Mouse (Mus musculus): ENCODE data around the gene Sugp1. TPM values are rescaled to one million over a fixed set of nuclear protein-coding genes. Genes with fewer than 3 reads are reported as not detected.
A peak's percentile ranks its signal among the peaks of the same experiment; 100 is the strongest.
"Not testable (repeated sequence)": the region's sequence is repeated elsewhere in the genome, so short reads cannot be mapped to it uniquely, and the experiment has no call there.

The Sugp1 gene
- polyA plus RNA-seq, 1 experiment from 2014 or later: 55.7 TPM

- 0 out of 2 replicates have a peak, but pooled peaks cover 6% of the 10 kb centered on the region for H3K4me1 ChIP-seq
- H3K9ac ChIP-seq: no peak overlapping the region
- WGBS: 47% methylated on average over 2 of the region's 2 CpGs
- H3K9me3 ChIP-seq: no peaks in the 10 kb centered on the region
- no peak for ATAC-seq (ENCODE audit: low FRiP score)
- no peak overlapping the region for H3K4me2 ChIP-seq
- no peaks in the 10 kb centered on the region for H3K27me3 ChIP-seq
- no peak overlapping the region for H3K4me3 ChIP-seq (replicated peaks)
- H3K36me3 ChIP-seq (replicated peaks): no peaks in the 10 kb centered on the region
- no peak overlapping the region for H3K27ac ChIP-seq
These were observed 37.4 kb upstream of the Sugp1 start for GRCm38 (mm10) chr8:70005178-70005577.

GRCm38 (mm10) chr8:70010796-70011195, 31.8 kb upstream of the Sugp1 start:
- not testable (repeated sequence) for H3K36me3 ChIP-seq (replicated peaks); H3K4me1 ChIP-seq; ATAC-seq (ENCODE audit: low FRiP score); H3K9ac ChIP-seq; H3K27ac ChIP-seq; H3K9me3 ChIP-seq; H3K4me2 ChIP-seq; H3K27me3 ChIP-seq; H3K4me3 ChIP-seq (replicated peaks)
- WGBS: 91% methylated on average over 14 of the region's 14 CpGs

GRCm38 (mm10) chr8:70012350-70012749, 30.3 kb upstream of the Sugp1 start:
- H3K36me3 ChIP-seq (replicated peaks): peaks cover 12% of the 10 kb centered on the region
- no peaks in the 10 kb centered on the region for H3K4me1 ChIP-seq
- no peak overlapping the region for H3K4me2 ChIP-seq
- H3K27me3 ChIP-seq: no peaks in the 10 kb centered on the region
- WGBS: 77% methylated on average over 3 of the region's 3 CpGs
- 0 out of 2 replicates have a peak, but pooled peaks have one; percentile 9 for ATAC-seq (ENCODE audit: low FRiP score)
- no peaks in the 10 kb centered on the region for H3K9me3 ChIP-seq
- no peak overlapping the region for H3K4me3 ChIP-seq (replicated peaks)
- no peak overlapping the region for H3K9ac ChIP-seq
- H3K27ac ChIP-seq: no peak overlapping the region

GRCm38 (mm10) chr8:70012763-70013162, 29.9 kb upstream of the Sugp1 start:
- Histone ChIP-seq H3K27ac (no peak overlapping the region), H3K27me3 (no peaks in the 10 kb centered on the region), H3K4me3 (replicated peaks) (no peak overlapping the region), H3K4me1 (no peaks in the 10 kb centered on the region), H3K4me2 (no peak overlapping the region), H3K9ac (no peak overlapping the region), H3K36me3 (replicated peaks) (peaks cover 16% of the 10 kb centered on the region), H3K9me3 (no peaks in the 10 kb centered on the region)
- ATAC-seq (ENCODE audit: low FRiP score): peak; percentile 50; the same call in 1 of the 2 replicates
- WGBS: 89% methylated on average over 1 of the region's 1 CpGs

GRCm38 (mm10) chr8:70015017-70015416, 27.6 kb upstream of the Sugp1 start:
- Histone ChIP-seq H3K4me3 (replicated peaks) (no peak overlapping the region), H3K27ac (no peak overlapping the region), H3K9ac (no peak overlapping the region), H3K27me3 (no peaks in the 10 kb centered on the region), H3K9me3 (no peaks in the 10 kb centered on the region), H3K4me1 (no peaks in the 10 kb centered on the region), H3K4me2 (no peak overlapping the region), H3K36me3 (replicated peaks) (peaks cover 38% of the 10 kb centered on the region)
- 82% methylated on average over 1 of the region's 1 CpGs for WGBS
- ATAC-seq (ENCODE audit: low FRiP score): no peak

- H3K36me3 ChIP-seq (replicated peaks): peaks cover 100% of the 10 kb centered on the region
These were observed 19.0 kb upstream of the Sugp1 start for GRCm38 (mm10) chr8:70023596-70023995.

GRCm38 (mm10) chr8:70026151-70026550, 16.5 kb upstream of the Sugp1 start:
- no peaks in the 10 kb centered on the region for H3K9me3 ChIP-seq
- H3K27ac ChIP-seq: no peak overlapping the region
- no peak overlapping the region for H3K4me3 ChIP-seq (replicated peaks)
- no peak overlapping the region for H3K4me2 ChIP-seq
- H3K9ac ChIP-seq: no peak overlapping the region
- WGBS: 100% methylated on average over 2 of the region's 2 CpGs
- peaks cover 99% of the 10 kb centered on the region for H3K36me3 ChIP-seq (replicated peaks)
- no peaks in the 10 kb centered on the region for H3K4me1 ChIP-seq
- H3K27me3 ChIP-seq: no peaks in the 10 kb centered on the region
- ATAC-seq (ENCODE audit: low FRiP score): no peak

More at GRCm38 (mm10) chr8:70023596-70023995, 19.0 kb upstream of the Sugp1 start:
- Histone ChIP-seq H3K4me1 (no peaks in the 10 kb centered on the region), H3K4me2 (no peak overlapping the region), H3K4me3 (replicated peaks) (no peak overlapping the region), H3K9me3 (no peaks in the 10 kb centered on the region), H3K9ac (no peak overlapping the region), H3K27ac (no peak overlapping the region), H3K27me3 (no peaks in the 10 kb centered on the region)
- ATAC-seq (ENCODE audit: low FRiP score): no peak
- WGBS: 63% methylated on average over 8 of the region's 8 CpGs

- WGBS: 97% methylated on average over 1 of the region's 1 CpGs
- no peak overlapping the region for H3K9ac ChIP-seq
- H3K4me2 ChIP-seq: no peak overlapping the region
- H3K27me3 ChIP-seq: no peaks in the 10 kb centered on the region
- H3K27ac ChIP-seq: no peak overlapping the region
- H3K36me3 ChIP-seq (replicated peaks): peaks cover 73% of the 10 kb centered on the region
- H3K4me3 ChIP-seq (replicated peaks): no peak overlapping the region
- H3K9me3 ChIP-seq: no peaks in the 10 kb centered on the region
- ATAC-seq (ENCODE audit: low FRiP score): no peak
- no peaks in the 10 kb centered on the region for H3K4me1 ChIP-seq
These were observed 12.4 kb upstream of the Sugp1 start for GRCm38 (mm10) chr8:70030255-70030654.

GRCm38 (mm10) chr8:70037994-70038393, 4.6 kb upstream of the Sugp1 start:
- WGBS: 98% methylated on average over 1 of the region's 1 CpGs
- no peak overlapping the region for H3K9ac ChIP-seq
- no peak overlapping the region for H3K4me3 ChIP-seq (replicated peaks)
- no peaks in the 10 kb centered on the region for H3K9me3 ChIP-seq
- H3K4me1 ChIP-seq: peaks cover 23% of the 10 kb centered on the region
- H3K36me3 ChIP-seq (replicated peaks): peaks cover 6% of the 10 kb centered on the region
- no peak overlapping the region for H3K4me2 ChIP-seq
- H3K27me3 ChIP-seq: no peaks in the 10 kb centered on the region
- no peak for ATAC-seq (ENCODE audit: low FRiP score)
- H3K27ac ChIP-seq: no peak overlapping the region

- ATAC-seq (ENCODE audit: low FRiP score): peak; percentile 40
- peak overlapping the region; percentile 93 for H3K9ac ChIP-seq
- peaks cover 35% of the 10 kb centered on the region for H3K4me1 ChIP-seq
- H3K36me3 ChIP-seq (replicated peaks): no peaks in the 10 kb centered on the region
- H3K27me3 ChIP-seq: no peaks in the 10 kb centered on the region
- peak overlapping the region; percentile 93 for H3K4me2 ChIP-seq
- no peaks in the 10 kb centered on the region for H3K9me3 ChIP-seq
- peak overlapping the region; percentile 99 for H3K4me3 ChIP-seq (replicated peaks)
- peak overlapping the region; percentile 77 for H3K27ac ChIP-seq
- WGBS: 1% methylated on average over 47 of the region's 47 CpGs
These were observed 597 bp upstream of the Sugp1 start for GRCm38 (mm10) chr8:70041885-70042546.

- no peak overlapping the region for H3K9ac ChIP-seq
- no peak overlapping the region for H3K27ac ChIP-seq
- H3K4me2 ChIP-seq: peak overlapping the region; percentile 93
- no peaks in the 10 kb centered on the region for H3K9me3 ChIP-seq
- no peak for ATAC-seq (ENCODE audit: low FRiP score)
- peaks cover 35% of the 10 kb centered on the region for H3K4me1 ChIP-seq
- H3K27me3 ChIP-seq: no peaks in the 10 kb centered on the region
- WGBS: 89% methylated on average over 5 of the region's 5 CpGs
- H3K4me3 ChIP-seq (replicated peaks): peak overlapping the region; percentile 99; the same call in 1 of the 2 replicates
- H3K36me3 ChIP-seq (replicated peaks): peaks cover 9% of the 10 kb centered on the region
These were observed 1.4 kb downstream of the Sugp1 start for GRCm38 (mm10) chr8:70043996-70044395.

- Histone ChIP-seq H3K9me3 (no peaks in the 10 kb centered on the region), H3K4me2 (no peak overlapping the region), H3K36me3 (replicated peaks) (peaks cover 53% of the 10 kb centered on the region), H3K4me1 (no peaks in the 10 kb centered on the region), H3K27ac (no peak overlapping the region), H3K9ac (no peak overlapping the region), H3K27me3 (no peaks in the 10 kb centered on the region), H3K4me3 (replicated peaks) (no peak overlapping the region)
- ATAC-seq (ENCODE audit: low FRiP score): no peak
These were observed 7.0 kb downstream of the Sugp1 start for GRCm38 (mm10) chr8:70049662-70050061.

GRCm38 (mm10) chr8:70050434-70050833, 7.8 kb downstream of the Sugp1 start:
- not testable (repeated sequence) for H3K9me3 ChIP-seq; H3K4me2 ChIP-seq; ATAC-seq (ENCODE audit: low FRiP score); H3K27ac ChIP-seq; H3K9ac ChIP-seq; H3K4me1 ChIP-seq; H3K4me3 ChIP-seq (replicated peaks); H3K27me3 ChIP-seq
- H3K36me3 ChIP-seq (replicated peaks): peaks cover 60% of the 10 kb centered on the region
- 93% methylated on average over 5 of the region's 5 CpGs for WGBS

Measured in forebrain, embryonic 12.5 days (tissue).